Mouse (Mus musculus) hindbrain, embryonic 11.5 days (tissue): ENCODE data around the gene Fam193b. TPM values are rescaled to one million over a fixed set of nuclear protein-coding genes. Genes with fewer than 3 reads are reported as not detected.

ENCODE experiments used
- ATAC-seq: fragments of 200-750 bp; cut with Nextera tagmentation; 2 replicates; pipeline ENCODE4 v1.8.0; 2017; ENCODE audit warnings: mild to moderate bottlenecking, moderate TSS enrichment, moderate library complexity; ENCODE audit not compliant: low FRiP score
- DNase-seq: peaks from one replicate; pipeline ENCODE4 v3.0.0-alpha.2; 2015; ENCODE audit warnings: low spot score
- H3K27ac ChIP-seq: fragments of 300-500 bp; sonication (generic); 2 replicates; pipeline ENCODE4 v1.5.1; 2014; ENCODE audit warnings: mild to moderate bottlenecking, low read depth, low read length
- H3K27me3 ChIP-seq: fragments of 300-500 bp; sonication (generic); 2 replicates; pipeline ENCODE4 v1.6.1; 2014; ENCODE audit warnings: mild to moderate bottlenecking, low read length, moderate library complexity, mixed read lengths; ENCODE audit not compliant: control insufficient read depth, insufficient read depth
- H3K36me3 ChIP-seq: fragments of 300-500 bp; sonication (generic); 2 replicates; pipeline ENCODE4 v1.6.1; 2014; ENCODE audit warnings: mild to moderate bottlenecking, low read length, moderate library complexity, mixed read lengths; ENCODE audit not compliant: control insufficient read depth, insufficient read depth
- H3K4me1 ChIP-seq: fragments of 300-500 bp; sonication (generic); replicated peaks from 2 replicates; pipeline ENCODE4 v1.6.1; 2014; ENCODE audit warnings: low read length, mixed read lengths; ENCODE audit not compliant: control insufficient read depth, insufficient read depth
- H3K4me2 ChIP-seq: fragments of 300-500 bp; sonication (generic); replicated peaks from 2 replicates; pipeline ENCODE4 v1.6.1; 2014; ENCODE audit warnings: mild to moderate bottlenecking, low read depth, low read length
- H3K4me3 ChIP-seq: fragments of 300-500 bp; sonication (generic); 2 replicates; pipeline ENCODE4 v1.5.1; 2014; ENCODE audit warnings: low read depth, low read length
- H3K9ac ChIP-seq: fragments of 300-500 bp; sonication (generic); 2 replicates; pipeline ENCODE4 v1.6.1; 2014; ENCODE audit warnings: low read depth, low read length
- H3K9me3 ChIP-seq: fragments of 300-500 bp; sonication (generic); 2 replicates; pipeline ENCODE4 v1.6.1; 2016; ENCODE audit warnings: low read length; ENCODE audit not compliant: control insufficient read depth
- WGBS: fragments of 180-500 bp; shearing (Covaris S2); extraction: QIAGEN DNeasy Blood & Tissue Kit; methylation state at CpG from one replicate; pipeline ENCODE4 v1.1.7; 2014; 5-methylcytosine and 5-hydroxymethylcytosine counted together
- polyA plus RNA-seq: library from polyadenylated mRNA; unstranded; fragments of >200 nt; fragmentation: Nextera tagmentation; extraction: Ambion mirVana; gene quantifications from 2 replicates; pipeline ENCODE4 v1.2.1, GENCODE M21; 2014

Fam193b gene
- polyA plus RNA-seq, 1 experiment from 2014 or later, result 45.9 TPM

- no peak for DNase-seq
- H3K9ac ChIP-seq, result no peak overlapping the region
- no peak for ATAC-seq
- H3K9me3 ChIP-seq, result no peaks in the 10 kb centered on the region
- H3K4me3 ChIP-seq, result no peak overlapping the region
- H3K27ac ChIP-seq, result no peak overlapping the region
- no peak overlapping the region for H3K4me2 ChIP-seq
- peaks cover 3% of the 10 kb centered on the region; the same call in 1 of the 2 replicates for H3K4me1 ChIP-seq
- no peaks in the 10 kb centered on the region for H3K36me3 ChIP-seq
- WGBS, result 86% methylated on average over 2 of the region's 2 CpGs
- H3K27me3 ChIP-seq, result no peaks in the 10 kb centered on the region
Observed at GRCm38 (mm10) chr13:55567949-55568348, 3.0 kb downstream of the Fam193b start.

- WGBS, result 89% methylated on average over 6 of the region's 6 CpGs
- Histone ChIP-seq H3K9me3 (no peaks in the 10 kb centered on the region), H3K4me2 (no peak overlapping the region), H3K4me1 (peaks cover 3% of the 10 kb centered on the region; the same call in 1 of the 2 replicates), H3K36me3 (no peaks in the 10 kb centered on the region), H3K9ac (no peak overlapping the region), H3K27ac (no peak overlapping the region), H3K4me3 (no peak overlapping the region), H3K27me3 (no peaks in the 10 kb centered on the region)
- ATAC-seq (no peak), DNase-seq (no peak)
Observed at GRCm38 (mm10) chr13:55567001-55567400, 3.9 kb downstream of the Fam193b start.

GRCm38 (mm10) chr13:55563266-55563879 is 7.5 kb downstream of the Fam193b start:
- no peaks in the 10 kb centered on the region for H3K9me3 ChIP-seq
- 81% methylated on average over 7 of the region's 7 CpGs for WGBS
- no peak overlapping the region for H3K27ac ChIP-seq
- H3K4me2 ChIP-seq, result no peak overlapping the region
- H3K4me1 ChIP-seq, result no peaks in the 10 kb centered on the region
- H3K27me3 ChIP-seq, result no peaks in the 10 kb centered on the region
- ATAC-seq, result no peak
- H3K4me3 ChIP-seq, result no peak overlapping the region
- no peaks in the 10 kb centered on the region for H3K36me3 ChIP-seq
- no peak for DNase-seq
- H3K9ac ChIP-seq, result no peak overlapping the region

GRCm38 (mm10) chr13:55557499-55557898 is 13.4 kb downstream of the Fam193b start:
- no peaks in the 10 kb centered on the region for H3K27me3 ChIP-seq
- no peak overlapping the region for H3K9ac ChIP-seq
- 96% methylated on average over 6 of the region's 6 CpGs for WGBS
- H3K4me1 ChIP-seq, result no peaks in the 10 kb centered on the region
- H3K36me3 ChIP-seq, result peaks cover 2% of the 10 kb centered on the region; the same call in 1 of the 2 replicates
- H3K4me2 ChIP-seq, result no peak overlapping the region
- no peak for ATAC-seq
- H3K4me3 ChIP-seq, result no peak overlapping the region
- no peaks in the 10 kb centered on the region for H3K9me3 ChIP-seq
- H3K27ac ChIP-seq, result no peak overlapping the region
- no peak for DNase-seq

GRCm38 (mm10) chr13:55555921-55556320 is 15.0 kb downstream of the Fam193b start:
- Histone ChIP-seq H3K4me1 (no peaks in the 10 kb centered on the region), H3K4me2 (no peak overlapping the region), H3K9me3 (no peaks in the 10 kb centered on the region), H3K27ac (no peak overlapping the region), H3K36me3 (peaks cover 2% of the 10 kb centered on the region; the same call in 1 of the 2 replicates), H3K9ac (no peak overlapping the region), H3K27me3 (no peaks in the 10 kb centered on the region), H3K4me3 (no peak overlapping the region)
- no peak for ATAC-seq
- 95% methylated on average over 9 of the region's 9 CpGs for WGBS
- DNase-seq, result no peak

- Histone ChIP-seq H3K4me2 (no peak overlapping the region), H3K9ac (no peak overlapping the region), H3K4me3 (no peak overlapping the region), H3K36me3 (peaks cover 2% of the 10 kb centered on the region; the same call in 1 of the 2 replicates), H3K27ac (no peak overlapping the region), H3K9me3 (no peaks in the 10 kb centered on the region), H3K4me1 (no peaks in the 10 kb centered on the region), H3K27me3 (no peaks in the 10 kb centered on the region)
- no peak for ATAC-seq
- 92% methylated on average over 15 of the region's 15 CpGs for WGBS
- no peak for DNase-seq
Observed at GRCm38 (mm10) chr13:55549061-55549460, 21.9 kb downstream of the Fam193b start.

- Histone ChIP-seq H3K27ac (no peak overlapping the region), H3K27me3 (no peaks in the 10 kb centered on the region), H3K9me3 (no peaks in the 10 kb centered on the region), H3K4me1 (no peaks in the 10 kb centered on the region), H3K4me2 (no peak overlapping the region), H3K9ac (no peak overlapping the region), H3K36me3 (no peaks in the 10 kb centered on the region; the same call in 1 of the 2 replicates), H3K4me3 (no peak overlapping the region)
- 95% methylated on average over 5 of the region's 5 CpGs for WGBS
- no peak for DNase-seq
- no peak for ATAC-seq
Observed at GRCm38 (mm10) chr13:55548426-55548825, 22.5 kb downstream of the Fam193b start.

- 97% methylated on average over 2 of the region's 2 CpGs for WGBS
- Histone ChIP-seq H3K4me2 (no peak overlapping the region), H3K27ac (no peak overlapping the region), H3K27me3 (no peaks in the 10 kb centered on the region), H3K9ac (no peak overlapping the region), H3K36me3 (0 out of 2 replicates have a peak, but pooled peaks cover 1% of the 10 kb centered on the region), H3K4me3 (no peak overlapping the region), H3K9me3 (no peaks in the 10 kb centered on the region), H3K4me1 (no peaks in the 10 kb centered on the region)
- ATAC-seq, result no peak
- DNase-seq, result no peak
Observed at GRCm38 (mm10) chr13:55547916-55548315, 23.0 kb downstream of the Fam193b start.

- Histone ChIP-seq H3K27me3 (no peaks in the 10 kb centered on the region), H3K4me2 (no peak overlapping the region), H3K9ac (no peak overlapping the region), H3K4me1 (no peaks in the 10 kb centered on the region), H3K9me3 (no peaks in the 10 kb centered on the region), H3K4me3 (no peak overlapping the region), H3K27ac (no peak overlapping the region), H3K36me3 (peaks cover 11% of the 10 kb centered on the region; the same call in 1 of the 2 replicates)
- ATAC-seq (no peak), DNase-seq (no peak)
- WGBS, result 90% methylated on average over 6 of the region's 6 CpGs
Observed at GRCm38 (mm10) chr13:55544792-55545191, 26.1 kb downstream of the Fam193b start.
